Mouse (Mus musculus): ENCODE results near the gene Tmem56. TPM values are rescaled to one million over a fixed set of nuclear protein-coding genes. Genes with fewer than 3 reads are reported as not detected.

Tmem56 gene
- polyA plus RNA-seq, 1 experiment from 2014 or later: 18.3 TPM

- H3K27ac ChIP-seq: no peak overlapping the region
- ATAC-seq (ENCODE audit: low read depth): peak; percentile 92
Measured at GRCm38 (mm10) chr3:121279679-121280078, 3.2 kb downstream of the Tmem56 start.

GRCm38 (mm10) chr3:121277557-121277956 is 5.3 kb downstream of the Tmem56 start:
- H3K4me3 ChIP-seq (replicated peaks): no peak overlapping the region
- no peak overlapping the region for H3K4me2 ChIP-seq
- ATAC-seq (ENCODE audit: low read depth): no peak
- 83% methylated on average over 4 of the region's 4 CpGs for WGBS (ENCODE audit: insufficient replicate concordance)
- no peak overlapping the region for H3K27ac ChIP-seq
- H3K36me3 ChIP-seq: no peaks in the 10 kb centered on the region
- no peak overlapping the region for H3K9ac ChIP-seq
- H3K27me3 ChIP-seq: no peaks in the 10 kb centered on the region
- peaks cover 26% of the 10 kb centered on the region for H3K4me1 ChIP-seq (replicated peaks)
- no peaks in the 10 kb centered on the region; the same call in 1 of the 2 replicates for H3K9me3 ChIP-seq (replicated peaks)
- no peak for DNase-seq

More at GRCm38 (mm10) chr3:121279679-121280078, 3.2 kb downstream of the Tmem56 start:
- Histone ChIP-seq H3K27me3 (no peaks in the 10 kb centered on the region), H3K4me2 (no peak overlapping the region), H3K4me1 (replicated peaks) (peaks cover 23% of the 10 kb centered on the region), H3K9me3 (replicated peaks) (no peaks in the 10 kb centered on the region; the same call in 1 of the 2 replicates), H3K4me3 (replicated peaks) (no peak overlapping the region), H3K9ac (no peak overlapping the region), H3K36me3 (no peaks in the 10 kb centered on the region)
- 76% methylated on average over 14 of the region's 14 CpGs for WGBS (ENCODE audit: insufficient replicate concordance)
- DNase-seq: no peak

- no peak for ATAC-seq (ENCODE audit: low read depth)
- H3K27ac ChIP-seq: no peak overlapping the region
Measured at GRCm38 (mm10) chr3:121277009-121277408, 5.9 kb downstream of the Tmem56 start.

GRCm38 (mm10) chr3:121274010-121274409 is 8.9 kb downstream of the Tmem56 start:
- no peak overlapping the region for H3K9ac ChIP-seq
- H3K9me3 ChIP-seq (replicated peaks): no peaks in the 10 kb centered on the region; the same call in 1 of the 2 replicates
- H3K36me3 ChIP-seq: no peaks in the 10 kb centered on the region
- ATAC-seq (ENCODE audit: low read depth): no peak
- no peak overlapping the region for H3K4me2 ChIP-seq
- no peak overlapping the region for H3K4me3 ChIP-seq (replicated peaks)
- H3K4me1 ChIP-seq (replicated peaks): peaks cover 18% of the 10 kb centered on the region
- DNase-seq: no peak
- WGBS (ENCODE audit: insufficient replicate concordance): 88% methylated on average over 2 of the region's 2 CpGs
- H3K27ac ChIP-seq: no peak overlapping the region
- no peaks in the 10 kb centered on the region for H3K27me3 ChIP-seq

More at GRCm38 (mm10) chr3:121277009-121277408, 5.9 kb downstream of the Tmem56 start:
- Histone ChIP-seq H3K9ac (no peak overlapping the region), H3K27me3 (no peaks in the 10 kb centered on the region), H3K4me1 (replicated peaks) (peaks cover 26% of the 10 kb centered on the region), H3K4me2 (no peak overlapping the region), H3K9me3 (replicated peaks) (no peaks in the 10 kb centered on the region; the same call in 1 of the 2 replicates), H3K36me3 (no peaks in the 10 kb centered on the region), H3K4me3 (replicated peaks) (no peak overlapping the region)
- DNase-seq: no peak
- WGBS (ENCODE audit: insufficient replicate concordance): 74% methylated on average over 4 of the region's 4 CpGs

GRCm38 (mm10) chr3:121272577-121272976 is 10.3 kb downstream of the Tmem56 start:
- Histone ChIP-seq H3K4me1 (replicated peaks) (peaks cover 27% of the 10 kb centered on the region), H3K9ac (no peak overlapping the region)

GRCm38 (mm10) chr3:121267283-121267682 is 15.6 kb downstream of the Tmem56 start:
- H3K9me3 ChIP-seq (replicated peaks): no peaks in the 10 kb centered on the region
- H3K9ac ChIP-seq: peak overlapping the region; percentile 63
- ATAC-seq (ENCODE audit: low read depth) (peak; percentile 60), DNase-seq (peak; percentile 51)
- peak overlapping the region; percentile 64 for H3K4me2 ChIP-seq
- H3K27ac ChIP-seq: peak overlapping the region; percentile 92
- H3K36me3 ChIP-seq: no peaks in the 10 kb centered on the region
- WGBS (ENCODE audit: insufficient replicate concordance): 38% methylated on average over 5 of the region's 5 CpGs
- H3K27me3 ChIP-seq: no peaks in the 10 kb centered on the region; the same call in 1 of the 2 replicates
- H3K4me1 ChIP-seq (replicated peaks): peaks cover 63% of the 10 kb centered on the region
- 0 out of 2 replicates have a peak overlapping the region, but pooled peaks have one; percentile 2 for H3K4me3 ChIP-seq (replicated peaks)

More at GRCm38 (mm10) chr3:121272577-121272976, 10.3 kb downstream of the Tmem56 start:
- 64% methylated on average over 2 of the region's 2 CpGs for WGBS (ENCODE audit: insufficient replicate concordance)
- Histone ChIP-seq H3K4me2 (no peak overlapping the region), H3K36me3 (no peaks in the 10 kb centered on the region), H3K27ac (no peak overlapping the region), H3K9me3 (replicated peaks) (no peaks in the 10 kb centered on the region; the same call in 1 of the 2 replicates), H3K27me3 (no peaks in the 10 kb centered on the region), H3K4me3 (replicated peaks) (no peak overlapping the region)
- DNase-seq (no peak), ATAC-seq (ENCODE audit: low read depth) (no peak)

GRCm38 (mm10) chr3:121264242-121264641 is 18.7 kb downstream of the Tmem56 start:
- Histone ChIP-seq H3K4me1 (replicated peaks) (peaks cover 82% of the 10 kb centered on the region), H3K9ac (peak overlapping the region; percentile 99), H3K4me2 (peak overlapping the region; percentile 94), H3K36me3 (peaks cover 14% of the 10 kb centered on the region; the same call in 1 of the 2 replicates), H3K27ac (peak overlapping the region; percentile 94), H3K4me3 (replicated peaks) (peak overlapping the region; percentile 93), H3K9me3 (replicated peaks) (no peaks in the 10 kb centered on the region), H3K27me3 (peaks cover 3% of the 10 kb centered on the region; the same call in 1 of the 2 replicates)
- DNase-seq (peak; percentile 61), ATAC-seq (ENCODE audit: low read depth) (peak; percentile 71)
- WGBS (ENCODE audit: insufficient replicate concordance): 16% methylated on average over 6 of the region's 6 CpGs

GRCm38 (mm10) chr3:121263205-121263548 is 19.7 kb downstream of the Tmem56 start:
- ATAC-seq (ENCODE audit: low read depth) (peak; percentile 39), DNase-seq (peak; percentile 71)
- H3K27me3 ChIP-seq: peaks cover 3% of the 10 kb centered on the region; the same call in 1 of the 2 replicates
- 3% methylated on average over 20 of the region's 20 CpGs for WGBS (ENCODE audit: insufficient replicate concordance)
- H3K4me3 ChIP-seq (replicated peaks): peak overlapping the region; percentile 93
- no peaks in the 10 kb centered on the region for H3K9me3 ChIP-seq (replicated peaks)
- peak overlapping the region; percentile 94 for H3K4me2 ChIP-seq
- peak overlapping the region; percentile 94 for H3K27ac ChIP-seq
- peaks cover 19% of the 10 kb centered on the region; the same call in 1 of the 2 replicates for H3K36me3 ChIP-seq
- H3K4me1 ChIP-seq (replicated peaks): peaks cover 84% of the 10 kb centered on the region
- H3K9ac ChIP-seq: peak overlapping the region; percentile 99

GRCm38 (mm10) chr3:121262521-121263204 is 20.2 kb downstream of the Tmem56 start:
- Histone ChIP-seq H3K27ac (peak overlapping the region; percentile 94), H3K9me3 (replicated peaks) (no peaks in the 10 kb centered on the region), H3K4me2 (peak overlapping the region; percentile 94), H3K9ac (peak overlapping the region; percentile 99), H3K36me3 (peaks cover 22% of the 10 kb centered on the region; the same call in 1 of the 2 replicates), H3K4me1 (replicated peaks) (peaks cover 82% of the 10 kb centered on the region), H3K4me3 (replicated peaks) (peak overlapping the region; percentile 93), H3K27me3 (peaks cover 3% of the 10 kb centered on the region; the same call in 1 of the 2 replicates)
- under 1% methylated on average over 93 of the region's 97 CpGs for WGBS (ENCODE audit: insufficient replicate concordance)
- DNase-seq (peak; percentile 56), ATAC-seq (ENCODE audit: low read depth) (peak; percentile 74)

GRCm38 (mm10) chr3:121261939-121262520 is 20.9 kb downstream of the Tmem56 start:
- Histone ChIP-seq H3K4me1 (replicated peaks) (peaks cover 82% of the 10 kb centered on the region), H3K27ac (peak overlapping the region; percentile 94)
- 4% methylated on average over 21 of the region's 21 CpGs for WGBS (ENCODE audit: insufficient replicate concordance)

GRCm38 (mm10) chr3:121261251-121261650 is 21.6 kb downstream of the Tmem56 start:
- H3K9ac ChIP-seq: peak overlapping the region; percentile 99
- H3K36me3 ChIP-seq: peaks cover 28% of the 10 kb centered on the region
- peak overlapping the region; percentile 94 for H3K27ac ChIP-seq
- DNase-seq (peak; percentile 51), ATAC-seq (ENCODE audit: low read depth) (peak; percentile 33; the same call in 1 of the 2 replicates)
- H3K4me2 ChIP-seq: peak overlapping the region; percentile 79
- H3K9me3 ChIP-seq (replicated peaks): no peaks in the 10 kb centered on the region
- peak overlapping the region; percentile 93 for H3K4me3 ChIP-seq (replicated peaks)
- peaks cover 80% of the 10 kb centered on the region for H3K4me1 ChIP-seq (replicated peaks)
- WGBS (ENCODE audit: insufficient replicate concordance): 34% methylated on average over 7 of the region's 7 CpGs
- peaks cover 3% of the 10 kb centered on the region; the same call in 1 of the 2 replicates for H3K27me3 ChIP-seq

More at GRCm38 (mm10) chr3:121261939-121262520, 20.9 kb downstream of the Tmem56 start:
- H3K4me2 ChIP-seq: peak overlapping the region; percentile 94
- H3K27me3 ChIP-seq: peaks cover 3% of the 10 kb centered on the region; the same call in 1 of the 2 replicates
- DNase-seq: no peak
- H3K9ac ChIP-seq: peak overlapping the region; percentile 99
- no peak for ATAC-seq (ENCODE audit: low read depth)
- H3K9me3 ChIP-seq (replicated peaks): no peaks in the 10 kb centered on the region
- peak overlapping the region; percentile 93 for H3K4me3 ChIP-seq (replicated peaks)
- peaks cover 25% of the 10 kb centered on the region; the same call in 1 of the 2 replicates for H3K36me3 ChIP-seq

Measured in liver, embryonic 13.5 days (tissue).